Mouse (Mus musculus): ENCODE measurements around the gene Col27a1. TPM values are rescaled to one million over a fixed set of nuclear protein-coding genes. Genes with fewer than 3 reads are reported as not detected.

Col27a1 gene
- polyA plus RNA-seq, 1 experiment from 2014 or later = 18.5 TPM

DNA sequence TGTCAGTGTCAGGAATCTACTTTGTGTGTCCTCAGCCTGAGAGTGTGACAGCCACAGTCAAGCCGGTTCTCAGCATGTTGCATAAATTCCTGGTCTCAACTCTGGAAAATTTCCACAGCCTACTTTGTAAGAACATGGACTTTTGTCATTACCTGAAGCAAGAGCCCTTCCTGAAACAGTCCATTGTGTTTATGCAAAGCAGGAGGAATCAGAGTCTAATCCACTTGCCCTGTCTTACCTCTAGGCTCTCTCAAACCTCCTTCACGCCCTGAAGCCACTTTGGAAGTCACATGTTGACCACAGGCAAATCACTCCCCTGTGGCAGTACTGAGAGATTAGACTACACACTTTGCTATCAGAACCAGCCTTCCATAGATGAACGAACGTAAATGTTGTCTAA, 128.7 kb downstream of the Col27a1 start:
- H3K4me3 ChIP-seq (ENCODE audit: low read depth, low read length) = no peak overlapping the region
- no peaks in the 10 kb centered on the region for H3K36me3 ChIP-seq (ENCODE audit: control insufficient read depth, insufficient read depth, low read length)
- WGBS = 78% methylated on average over 4 of the region's 4 CpGs
- H3K27ac ChIP-seq (ENCODE audit: low read depth) = no peak overlapping the region
- H3K9me3 ChIP-seq (ENCODE audit: control insufficient read depth, low read length) = no peaks in the 10 kb centered on the region
- H3K9ac ChIP-seq (ENCODE audit: low read length) = no peak overlapping the region
- ATAC-seq (replicated peaks; ENCODE audit: low FRiP score, low TSS enrichment, low read depth) = no peak
- H3K27me3 ChIP-seq (replicated peaks; ENCODE audit: control insufficient read depth, insufficient read depth, low read length) = no peaks in the 10 kb centered on the region
- no peaks in the 10 kb centered on the region for H3K4me1 ChIP-seq (replicated peaks; ENCODE audit: control insufficient read depth, insufficient read depth, low read length)
- H3K4me2 ChIP-seq (ENCODE audit: low read length) = no peak overlapping the region
- DNase-seq (ENCODE audit: low spot score) = no peak

GRCm38 (mm10) chr4:63343608-63344007, 129.8 kb downstream of the Col27a1 start:
- Histone ChIP-seq H3K27me3 (replicated peaks; ENCODE audit: control insufficient read depth, insufficient read depth, low read length) (no peaks in the 10 kb centered on the region), H3K4me2 (ENCODE audit: low read length) (no peak overlapping the region), H3K9ac (ENCODE audit: low read length) (no peak overlapping the region), H3K36me3 (ENCODE audit: control insufficient read depth, insufficient read depth, low read length) (no peaks in the 10 kb centered on the region), H3K4me1 (replicated peaks; ENCODE audit: control insufficient read depth, insufficient read depth, low read length) (no peaks in the 10 kb centered on the region), H3K27ac (ENCODE audit: low read depth) (no peak overlapping the region), H3K4me3 (ENCODE audit: low read depth, low read length) (no peak overlapping the region), H3K9me3 (ENCODE audit: control insufficient read depth, low read length) (no peaks in the 10 kb centered on the region)
- ATAC-seq (replicated peaks; ENCODE audit: low FRiP score, low TSS enrichment, low read depth) (no peak), DNase-seq (ENCODE audit: low spot score) (no peak)
- 56% methylated on average over 3 of the region's 3 CpGs for WGBS

GRCm38 (mm10) chr4:63344295-63344694, 130.5 kb downstream of the Col27a1 start, which contains the start of gene Orm1:
Orm1 (plus strand) TSS chr4:63344560.
- DNase-seq (ENCODE audit: low spot score) (no peak), ATAC-seq (replicated peaks; ENCODE audit: low FRiP score, low TSS enrichment, low read depth) (no peak)
- Histone ChIP-seq H3K9me3 (ENCODE audit: control insufficient read depth, low read length) (no peaks in the 10 kb centered on the region), H3K4me2 (ENCODE audit: low read length) (no peak within 1 kb of the TSS), H3K36me3 (ENCODE audit: control insufficient read depth, insufficient read depth, low read length) (no peaks in the 10 kb centered on the region), H3K27me3 (replicated peaks; ENCODE audit: control insufficient read depth, insufficient read depth, low read length) (no peaks in the 10 kb centered on the region), H3K27ac (ENCODE audit: low read depth) (no peak within 1 kb of the TSS), H3K4me3 (ENCODE audit: low read depth, low read length) (no peak within 1 kb of the TSS), H3K4me1 (replicated peaks; ENCODE audit: control insufficient read depth, insufficient read depth, low read length) (no peaks in the 10 kb centered on the region), H3K9ac (ENCODE audit: low read length) (no peak within 1 kb of the TSS)
- 84% methylated on average over 8 of the region's 8 CpGs for WGBS

GRCm38 (mm10) chr4:63345261-63345660, 131.5 kb downstream of the Col27a1 start:
- no peaks in the 10 kb centered on the region for H3K27me3 ChIP-seq (replicated peaks; ENCODE audit: control insufficient read depth, insufficient read depth, low read length)
- no peak for DNase-seq (ENCODE audit: low spot score)
- H3K4me3 ChIP-seq (ENCODE audit: low read depth, low read length) = no peak overlapping the region
- no peak overlapping the region for H3K4me2 ChIP-seq (ENCODE audit: low read length)
- no peak for ATAC-seq (replicated peaks; ENCODE audit: low FRiP score, low TSS enrichment, low read depth)
- H3K9ac ChIP-seq (ENCODE audit: low read length) = no peak overlapping the region
- no peaks in the 10 kb centered on the region for H3K9me3 ChIP-seq (ENCODE audit: control insufficient read depth, low read length)
- no peaks in the 10 kb centered on the region for H3K36me3 ChIP-seq (ENCODE audit: control insufficient read depth, insufficient read depth, low read length)
- H3K27ac ChIP-seq (ENCODE audit: low read depth) = no peak overlapping the region
- no peaks in the 10 kb centered on the region for H3K4me1 ChIP-seq (replicated peaks; ENCODE audit: control insufficient read depth, insufficient read depth, low read length)

- Histone ChIP-seq H3K4me3 (ENCODE audit: low read depth, low read length) (no peak overlapping the region), H3K4me1 (replicated peaks; ENCODE audit: control insufficient read depth, insufficient read depth, low read length) (no peaks in the 10 kb centered on the region), H3K9me3 (ENCODE audit: control insufficient read depth, low read length) (no peaks in the 10 kb centered on the region), H3K4me2 (ENCODE audit: low read length) (no peak overlapping the region), H3K36me3 (ENCODE audit: control insufficient read depth, insufficient read depth, low read length) (no peaks in the 10 kb centered on the region), H3K27ac (ENCODE audit: low read depth) (no peak overlapping the region), H3K9ac (ENCODE audit: low read length) (no peak overlapping the region), H3K27me3 (replicated peaks; ENCODE audit: control insufficient read depth, insufficient read depth, low read length) (no peaks in the 10 kb centered on the region)
- DNase-seq (ENCODE audit: low spot score) = no peak
- WGBS = 84% methylated on average over 4 of the region's 4 CpGs
- ATAC-seq (replicated peaks; ENCODE audit: low FRiP score, low TSS enrichment, low read depth) = no peak
These were observed 132.9 kb downstream of the Col27a1 start for GRCm38 (mm10) chr4:63346659-63347058.

DNA sequence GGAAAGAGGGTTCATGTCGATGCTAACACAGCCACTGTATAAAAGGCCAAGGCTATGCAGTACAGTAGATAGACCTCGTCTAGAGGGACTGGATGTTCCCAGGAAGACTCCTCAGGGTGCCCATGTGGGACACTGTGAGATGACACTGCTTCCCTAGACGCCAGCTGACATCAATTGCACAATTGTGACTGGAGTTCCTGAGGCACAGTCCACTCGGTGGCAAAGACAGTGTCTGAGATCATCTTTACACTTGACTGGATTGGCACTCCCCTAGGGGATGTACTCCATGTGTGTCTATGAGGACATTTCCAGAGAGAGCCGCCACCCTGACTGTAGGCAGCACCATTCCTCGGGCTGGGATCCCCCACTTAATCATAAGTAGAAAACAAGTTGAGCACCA, 134.7 kb downstream of the Col27a1 start:
- ATAC-seq (replicated peaks; ENCODE audit: low FRiP score, low TSS enrichment, low read depth) (no peak), DNase-seq (ENCODE audit: low spot score) (no peak)
- H3K27ac ChIP-seq (ENCODE audit: low read depth) = no peak overlapping the region
- H3K36me3 ChIP-seq (ENCODE audit: control insufficient read depth, insufficient read depth, low read length) = no peaks in the 10 kb centered on the region
- WGBS = 74% methylated on average over 6 of the region's 6 CpGs
- no peak overlapping the region for H3K4me3 ChIP-seq (ENCODE audit: low read depth, low read length)
- H3K9ac ChIP-seq (ENCODE audit: low read length) = no peak overlapping the region
- no peaks in the 10 kb centered on the region for H3K9me3 ChIP-seq (ENCODE audit: control insufficient read depth, low read length)
- H3K4me1 ChIP-seq (replicated peaks; ENCODE audit: control insufficient read depth, insufficient read depth, low read length) = no peaks in the 10 kb centered on the region
- no peaks in the 10 kb centered on the region for H3K27me3 ChIP-seq (replicated peaks; ENCODE audit: control insufficient read depth, insufficient read depth, low read length)
- H3K4me2 ChIP-seq (ENCODE audit: low read length) = no peak overlapping the region

DNA sequence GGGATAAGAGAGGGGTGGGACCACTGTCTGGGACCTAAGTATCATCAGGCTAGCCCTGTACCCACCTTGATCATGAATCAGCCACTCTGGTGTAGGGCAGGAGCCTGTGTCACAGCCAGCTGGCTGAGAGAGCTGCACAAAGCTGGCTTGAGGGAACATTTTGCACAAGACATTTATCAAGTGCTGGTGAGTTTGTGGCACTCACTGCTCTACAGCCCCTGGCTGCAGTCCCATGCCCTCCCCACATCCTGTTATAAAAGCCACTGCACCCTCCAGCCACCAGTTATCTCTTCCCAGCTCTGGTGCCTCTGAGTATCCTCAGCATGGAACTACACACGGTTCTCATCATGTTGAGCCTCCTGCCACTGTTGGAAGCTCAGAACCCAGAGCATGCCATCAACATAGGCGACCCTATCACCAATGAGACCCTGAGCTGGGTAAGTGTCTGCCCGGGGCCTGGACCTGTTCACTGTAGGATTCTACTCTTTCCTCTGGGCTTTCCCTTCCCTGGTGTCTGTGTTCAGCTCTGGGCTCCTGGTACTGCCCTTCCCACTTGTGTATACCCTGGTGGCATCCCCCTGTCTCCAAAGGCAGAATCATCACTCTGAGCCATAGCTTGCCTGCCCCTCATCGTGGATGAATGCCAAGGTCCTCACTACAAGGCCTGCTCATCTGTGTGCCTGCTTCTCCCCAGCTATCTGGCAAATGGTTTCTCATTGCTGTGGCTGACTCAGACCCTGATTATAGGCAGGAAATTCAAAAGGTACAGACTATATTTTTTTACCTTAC, 142.3 kb downstream of the Col27a1 start, which contains the start of gene Orm3:
Orm3 (plus strand) TSS at position 286 of the 789 bp plus-strand sequence.
- DNase-seq (ENCODE audit: low spot score) (no peak), ATAC-seq (replicated peaks; ENCODE audit: low FRiP score, low TSS enrichment, low read depth) (no peak)
- H3K4me1 ChIP-seq (replicated peaks; ENCODE audit: control insufficient read depth, insufficient read depth, low read length) = no peaks in the 10 kb centered on the region
- H3K27me3 ChIP-seq (replicated peaks; ENCODE audit: control insufficient read depth, insufficient read depth, low read length) = no peaks in the 10 kb centered on the region
- H3K9ac ChIP-seq (ENCODE audit: low read length) = no peak within 1 kb of the TSS
- no peaks in the 10 kb centered on the region for H3K36me3 ChIP-seq (ENCODE audit: control insufficient read depth, insufficient read depth, low read length)
- no peaks in the 10 kb centered on the region for H3K9me3 ChIP-seq (ENCODE audit: control insufficient read depth, low read length)
- H3K27ac ChIP-seq (ENCODE audit: low read depth) = no peak within 1 kb of the TSS
- H3K4me3 ChIP-seq (ENCODE audit: low read depth, low read length) = no peak within 1 kb of the TSS
- WGBS = 68% methylated on average over 4 of the region's 4 CpGs
- H3K4me2 ChIP-seq (ENCODE audit: low read length) = no peak within 1 kb of the TSS

GRCm38 (mm10) chr4:63356981-63357570, 143.3 kb downstream of the Col27a1 start:
- no peak for DNase-seq (ENCODE audit: low spot score)

GRCm38 (mm10) chr4:63359861-63360260, 146.1 kb downstream of the Col27a1 start:
- H3K27ac ChIP-seq (ENCODE audit: low read depth) = no peak overlapping the region
- DNase-seq (ENCODE audit: low spot score) (no peak), ATAC-seq (replicated peaks; ENCODE audit: low FRiP score, low TSS enrichment, low read depth) (no peak)
- no peaks in the 10 kb centered on the region for H3K4me1 ChIP-seq (replicated peaks; ENCODE audit: control insufficient read depth, insufficient read depth, low read length)
- H3K9me3 ChIP-seq (ENCODE audit: control insufficient read depth, low read length) = no peaks in the 10 kb centered on the region
- no peak overlapping the region for H3K4me3 ChIP-seq (ENCODE audit: low read depth, low read length)
- H3K9ac ChIP-seq (ENCODE audit: low read length) = no peak overlapping the region
- no peaks in the 10 kb centered on the region for H3K36me3 ChIP-seq (ENCODE audit: control insufficient read depth, insufficient read depth, low read length)
- 78% methylated on average over 6 of the region's 6 CpGs for WGBS
- no peak overlapping the region for H3K4me2 ChIP-seq (ENCODE audit: low read length)
- no peaks in the 10 kb centered on the region for H3K27me3 ChIP-seq (replicated peaks; ENCODE audit: control insufficient read depth, insufficient read depth, low read length)

More at GRCm38 (mm10) chr4:63356981-63357570, 143.3 kb downstream of the Col27a1 start:
- ATAC-seq (replicated peaks; ENCODE audit: low FRiP score, low TSS enrichment, low read depth) = no peak
- no peaks in the 10 kb centered on the region for H3K9me3 ChIP-seq (ENCODE audit: control insufficient read depth, low read length)
- no peaks in the 10 kb centered on the region for H3K36me3 ChIP-seq (ENCODE audit: control insufficient read depth, insufficient read depth, low read length)
- no peaks in the 10 kb centered on the region for H3K27me3 ChIP-seq (replicated peaks; ENCODE audit: control insufficient read depth, insufficient read depth, low read length)
- no peak overlapping the region for H3K4me3 ChIP-seq (ENCODE audit: low read depth, low read length)
- H3K4me2 ChIP-seq (ENCODE audit: low read length) = no peak overlapping the region
- H3K4me1 ChIP-seq (replicated peaks; ENCODE audit: control insufficient read depth, insufficient read depth, low read length) = no peaks in the 10 kb centered on the region
- 50% methylated on average over 2 of the region's 2 CpGs for WGBS
- H3K9ac ChIP-seq (ENCODE audit: low read length) = no peak overlapping the region
- H3K27ac ChIP-seq (ENCODE audit: low read depth) = no peak overlapping the region

All from intestine, embryonic 14.5 days (tissue).